Mouse (Mus musculus) urinary bladder, postnatal 4 days (tissue): ENCODE measurements around the gene Dhodh.
A peak's percentile ranks its signal among the peaks of the same experiment; 100 is the strongest.

Experiments
- DNase-seq, 2 experiments: peaks; one replicate each; pipeline ENCODE4 v3.0.0; 2021 to 2022; ENCODE audit warnings: low spot score in 2 of 2

The Dhodh gene

DNA sequence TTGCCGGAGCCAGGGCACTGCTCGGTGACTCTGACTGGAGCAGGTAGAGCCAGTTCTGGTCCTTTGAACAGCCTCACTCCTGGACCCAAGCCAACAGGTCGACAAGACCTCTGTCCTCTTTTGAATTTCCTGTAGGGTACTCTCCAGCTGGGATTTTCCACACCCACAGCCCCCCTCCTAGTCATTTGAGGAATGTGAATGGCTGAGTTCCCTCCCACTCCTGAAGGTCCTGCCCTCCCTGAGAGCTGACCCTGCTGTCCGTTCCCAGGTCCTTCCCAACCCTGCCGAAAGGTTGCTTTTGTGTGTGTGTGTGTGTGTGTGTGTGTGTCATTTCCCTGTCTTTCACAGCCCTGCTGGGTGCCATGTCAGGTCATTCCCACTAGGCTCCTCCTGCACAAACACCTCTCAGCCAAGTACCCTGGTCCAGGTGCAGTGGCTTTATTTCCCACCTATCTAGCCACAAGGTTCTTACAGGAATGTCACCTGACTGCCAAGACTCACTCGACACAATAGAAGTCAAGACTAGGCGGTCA, 21.4 kb downstream of the Dhodh start:
- peak; percentile 34 to 74 for DNase-seq

DNA sequence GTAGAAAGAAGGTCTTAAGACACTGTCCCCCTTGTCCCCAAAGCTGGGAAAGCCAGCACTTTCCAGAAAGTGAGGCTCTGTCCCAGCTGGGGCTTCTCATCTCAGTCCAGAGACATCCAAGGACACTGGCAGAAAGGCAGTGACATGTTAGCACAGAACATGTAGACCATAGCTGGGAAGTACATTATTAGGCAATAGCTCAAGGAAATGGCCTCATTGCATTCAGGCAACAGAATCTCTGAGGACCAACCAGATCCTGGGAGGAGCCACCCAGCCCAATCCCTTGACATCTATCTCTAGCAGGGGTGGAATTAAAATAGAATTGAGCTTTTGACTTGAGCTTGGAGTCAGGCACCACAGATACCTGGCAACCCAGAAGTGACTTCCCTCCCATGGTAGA, 22.8 kb downstream of the Dhodh start:
- DNase-seq, result no peak

DNA sequence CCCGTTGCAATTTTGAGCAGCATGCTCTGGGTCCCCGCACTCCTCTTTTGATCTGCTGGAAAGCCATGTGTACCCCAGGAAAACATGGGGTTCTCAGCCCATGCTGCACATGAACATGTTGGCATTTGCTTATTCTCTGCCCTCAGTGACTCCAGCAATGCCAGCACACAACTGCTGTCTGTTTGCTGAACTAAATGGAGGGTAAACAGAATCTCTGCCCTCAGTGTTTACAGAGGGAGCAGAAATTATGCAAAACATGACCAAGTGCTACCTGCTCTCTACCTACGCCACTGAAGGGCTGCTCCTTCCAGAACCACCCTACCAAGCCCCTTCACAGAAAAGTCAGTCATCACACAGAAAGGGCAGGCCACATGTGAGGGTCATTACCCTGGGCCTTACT, 23.6 kb downstream of the Dhodh start:
- no peak for DNase-seq

DNA sequence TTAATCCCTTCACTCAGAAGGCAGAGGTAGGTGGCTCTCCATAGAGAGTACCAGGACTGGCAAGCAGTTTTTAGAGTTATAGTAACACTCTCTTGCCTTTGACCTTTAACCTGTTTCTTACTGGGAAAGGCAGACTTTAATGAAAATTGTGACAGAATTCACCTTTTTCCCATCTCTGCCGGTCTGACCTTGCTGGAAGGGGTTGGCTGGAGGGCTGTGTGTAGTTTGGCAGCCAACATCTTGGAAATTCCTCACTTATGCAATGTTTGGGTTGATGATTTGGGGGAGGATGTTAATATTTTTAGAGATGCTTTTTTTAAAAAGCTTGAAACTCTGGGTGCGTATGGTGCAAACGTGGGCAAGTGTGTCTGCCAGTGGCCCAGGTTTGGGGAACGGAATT, 24.2 kb downstream of the Dhodh start:
- no peak for DNase-seq

DNA sequence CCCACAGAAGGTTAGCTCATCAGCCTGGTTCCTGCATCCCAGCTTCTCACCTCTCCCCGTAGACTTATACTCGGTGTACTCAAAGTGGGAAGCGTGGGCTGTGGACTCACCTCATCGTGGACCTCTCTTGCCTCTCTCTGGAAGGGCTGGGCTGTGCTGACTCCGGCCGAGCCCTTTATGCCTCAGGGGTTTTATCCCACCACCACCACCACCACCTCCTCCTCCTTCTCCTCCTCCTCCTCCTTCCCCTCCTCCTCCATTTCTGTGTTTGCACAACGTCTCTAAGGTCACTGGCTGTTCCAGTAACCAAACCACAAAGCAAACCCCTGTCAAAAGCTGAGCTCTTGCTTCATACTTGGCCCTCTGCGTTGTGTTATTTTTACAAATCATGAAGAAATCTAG, 29.6 kb downstream of the Dhodh start, which contains the start of gene Hp:
Gene Hp (minus strand): TSS at position 273 of the 402 bp plus-strand sequence.
- no peak for DNase-seq

DNA sequence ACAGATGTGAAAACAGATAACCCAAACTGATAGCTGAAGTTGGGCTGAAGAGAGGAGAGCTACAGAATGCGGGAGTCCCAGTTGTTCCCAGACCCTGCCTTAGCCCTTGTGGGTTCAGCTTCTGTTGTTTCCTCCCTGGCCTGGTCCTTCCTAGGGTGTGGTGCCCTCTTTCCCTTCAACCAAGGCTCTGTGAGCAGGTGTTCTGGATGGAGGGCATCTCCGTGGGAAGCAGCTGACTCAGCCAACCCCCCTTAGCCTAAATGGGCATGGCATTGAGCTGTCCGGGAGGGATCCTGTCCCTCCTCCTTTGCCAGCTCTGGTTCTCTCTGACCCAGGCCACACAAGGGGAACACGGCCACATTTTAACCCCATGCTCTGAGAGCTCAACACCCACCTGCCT, 32.2 kb downstream of the Dhodh start:
- no peak for DNase-seq

DNA sequence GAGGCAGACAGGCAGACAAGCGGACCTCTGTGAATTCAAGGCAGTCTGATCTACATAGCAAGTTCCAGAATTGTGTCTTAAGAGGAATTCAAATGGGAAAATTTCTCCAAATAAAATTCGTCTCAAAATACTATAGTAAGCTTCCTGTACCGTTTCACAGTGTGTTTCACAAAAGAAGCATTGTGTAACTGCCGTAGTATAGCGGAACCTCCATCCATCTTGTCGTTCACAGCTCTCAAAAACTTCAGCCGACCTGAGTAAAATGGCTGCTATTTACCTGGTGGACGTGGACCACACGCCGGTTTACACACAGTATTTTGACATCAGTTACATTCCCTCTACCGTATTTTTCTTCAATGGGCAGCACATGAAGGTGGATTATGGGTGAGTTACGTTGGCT, 37.3 kb downstream of the Dhodh start:
- no peak for DNase-seq

DNA sequence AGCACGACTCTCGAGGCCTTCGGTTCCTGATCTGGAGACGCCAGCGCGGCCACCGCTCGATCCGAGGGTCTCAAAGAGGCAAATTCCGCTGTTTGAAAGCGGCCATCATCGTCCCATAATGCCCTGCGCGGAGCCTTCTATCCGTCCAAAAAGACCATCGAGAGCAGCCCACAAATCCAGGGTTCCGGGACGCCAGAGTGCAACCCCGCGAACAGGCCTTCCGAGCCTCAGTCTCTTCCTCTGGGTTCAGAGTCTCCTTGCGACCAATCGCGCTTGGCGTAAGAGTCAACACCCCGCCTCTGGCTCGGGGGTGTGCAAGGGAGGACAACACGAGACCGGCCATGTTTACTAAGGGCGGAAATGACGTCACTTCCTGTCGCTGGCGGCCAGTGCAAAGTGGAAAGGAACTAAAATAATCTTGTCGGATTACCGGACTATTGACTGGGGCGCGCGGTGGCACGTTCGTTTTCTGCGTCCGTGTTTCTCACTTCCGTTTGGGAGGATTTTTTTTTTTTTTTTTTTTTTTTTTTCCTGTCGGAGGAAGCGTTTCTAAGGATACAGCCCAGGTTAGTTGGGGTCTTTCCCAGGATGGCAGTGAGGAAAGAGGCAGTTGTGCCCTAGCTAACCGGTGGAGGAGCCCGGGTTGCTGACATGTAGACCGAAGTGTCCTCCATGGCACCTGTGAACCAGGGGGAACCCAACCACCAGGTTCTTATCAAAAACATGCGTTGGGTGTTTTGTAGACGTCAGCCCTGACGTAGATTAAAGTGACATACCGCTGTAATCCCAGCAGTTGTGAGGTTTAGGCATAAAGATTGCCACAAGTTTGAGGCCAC, 42.8 kb downstream of the Dhodh start, which contains the start of the genes Dhx38 and Txnl4b:
Gene Dhx38 (minus strand): TSS at position 364 of the 836 bp plus-strand sequence.
Gene Txnl4b (plus strand): TSS at position 395 of the 836 bp plus-strand sequence.
- DNase-seq, result peak; percentile 98

DNA sequence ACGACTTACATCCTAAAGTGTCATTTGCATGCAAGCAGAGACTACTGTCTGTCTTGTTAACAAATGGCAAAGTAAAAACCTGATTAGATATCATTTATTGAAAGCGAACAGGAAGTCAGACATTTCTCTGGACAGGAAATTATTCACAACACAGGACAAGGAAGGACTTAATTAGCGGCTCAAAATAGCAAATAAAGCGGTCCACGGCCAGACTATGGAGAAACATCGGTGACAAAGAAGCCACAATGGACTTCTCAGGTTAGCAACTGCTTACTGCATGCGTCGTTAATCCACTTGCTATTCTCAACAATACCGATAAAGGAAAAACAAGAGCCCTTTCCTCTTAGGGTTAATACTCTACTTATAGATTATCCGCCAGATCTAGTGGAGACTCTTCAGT, 43.7 kb downstream of the Dhodh start:
- no peak for DNase-seq

DNA sequence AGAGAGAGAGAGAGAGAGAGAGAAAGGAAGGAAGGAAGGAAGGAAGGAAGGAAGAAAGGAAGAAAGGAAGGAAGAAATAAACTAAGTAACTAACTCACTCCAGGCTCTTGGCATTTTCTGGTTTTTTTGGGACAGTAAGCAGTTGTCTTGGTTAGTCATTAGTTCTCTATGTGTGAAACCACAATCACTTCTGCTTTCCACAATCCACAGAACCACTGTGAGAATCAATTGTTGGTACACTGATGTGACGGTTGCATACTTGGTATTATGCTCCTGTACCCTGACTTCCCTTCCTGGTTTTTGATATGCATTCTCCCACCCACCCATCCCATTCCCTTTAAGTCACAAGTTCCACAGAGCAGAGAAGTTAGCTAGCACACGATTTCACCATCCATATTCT, 44.6 kb downstream of the Dhodh start:
- no peak for DNase-seq

DNA sequence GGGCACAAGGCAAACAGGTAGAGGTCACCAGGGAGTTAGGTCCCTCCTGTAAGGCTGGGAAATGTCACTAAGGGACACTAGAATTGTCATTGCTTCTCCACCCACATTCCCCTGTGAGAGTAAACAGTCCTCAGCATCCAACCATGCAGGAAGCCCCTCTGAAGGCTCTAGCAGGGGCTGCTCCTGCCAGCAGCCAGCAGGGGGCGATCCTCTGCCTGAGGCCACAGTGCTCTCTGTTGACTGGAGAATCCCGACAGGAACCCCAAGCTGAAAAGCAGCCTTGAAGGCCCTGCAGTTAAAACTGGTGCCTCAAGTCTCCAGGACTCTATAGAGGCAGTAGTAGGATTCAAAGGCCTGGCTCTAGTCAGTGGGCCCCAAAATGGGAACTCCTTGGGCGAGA, 56.8 kb downstream of the Dhodh start:
- DNase-seq, result no peak

DNA sequence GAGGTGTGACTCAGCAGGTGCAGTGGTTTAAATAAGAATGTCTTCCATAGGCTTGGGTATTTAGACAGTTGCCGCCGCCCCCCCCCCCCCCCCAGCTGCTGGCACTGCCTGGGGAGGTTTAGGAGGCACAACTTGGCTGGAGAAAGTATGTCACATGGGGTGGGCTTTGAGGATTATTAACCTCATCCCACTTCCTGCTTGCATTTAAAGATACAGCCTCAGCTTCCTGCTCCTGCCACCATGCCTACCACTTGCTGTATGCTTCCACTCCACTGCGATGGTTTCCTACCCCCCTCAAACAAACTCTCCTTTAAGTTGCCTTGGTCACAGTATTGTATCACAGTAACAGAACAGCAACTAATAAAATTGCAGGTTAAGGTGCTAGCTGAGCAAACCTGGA, 64.4 kb downstream of the Dhodh start:
- no peak for DNase-seq

DNA sequence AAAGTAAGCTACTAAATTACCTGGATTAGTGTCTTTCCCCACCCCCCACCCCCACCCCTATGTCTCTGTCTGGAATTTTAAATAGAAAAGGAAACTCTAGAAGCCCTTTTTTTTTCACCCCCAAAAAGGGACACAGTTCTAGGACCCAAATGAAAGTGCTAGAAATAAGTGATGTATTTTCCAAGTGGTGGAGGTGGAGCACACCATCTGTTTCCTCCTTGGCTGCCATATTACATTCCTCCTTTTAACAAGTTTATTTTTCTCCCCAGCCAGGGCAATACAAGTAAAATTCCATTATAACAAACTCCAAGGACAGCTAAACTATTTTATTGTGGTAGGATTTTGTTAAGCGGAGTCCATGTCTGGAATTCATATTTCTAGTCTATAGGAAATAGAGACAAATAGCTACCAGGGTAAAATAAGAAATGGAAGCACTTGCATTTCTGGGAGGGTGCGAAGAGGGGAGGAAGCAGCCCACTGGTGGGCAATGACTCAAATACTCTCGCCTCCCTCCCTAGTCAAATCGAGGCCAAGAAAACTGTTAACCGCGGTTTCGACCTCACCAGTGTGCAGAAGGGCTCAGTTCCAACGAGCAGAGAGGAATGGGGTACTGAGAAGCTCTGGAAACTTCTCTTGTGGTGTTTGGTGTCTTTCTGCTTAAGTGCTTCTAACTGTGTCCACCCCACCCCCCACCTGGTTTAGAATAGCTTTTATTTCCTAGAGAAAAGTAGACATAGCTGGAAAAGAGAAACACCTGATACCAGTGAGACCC, 65.5 kb downstream of the Dhodh start:
- no peak for DNase-seq

DNA sequence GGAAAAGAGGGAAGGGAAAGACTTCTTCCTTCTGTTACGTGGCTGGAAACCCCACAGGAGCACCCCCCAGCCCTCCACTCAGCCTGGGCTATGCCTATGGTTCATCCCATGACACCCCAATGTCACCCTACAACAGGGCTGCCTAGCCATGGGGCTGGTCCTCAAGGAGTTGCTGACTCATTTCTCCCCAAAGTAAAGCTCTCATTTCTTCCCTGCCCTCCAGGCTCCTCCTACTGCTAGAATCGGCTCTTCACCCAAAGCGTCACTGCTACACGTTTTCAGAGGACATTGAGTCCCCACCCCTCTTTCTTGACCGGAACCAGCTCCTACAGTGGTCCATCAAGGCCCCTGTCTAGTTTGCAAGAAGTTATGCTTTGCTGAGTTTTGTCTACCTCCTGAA, 66.3 kb downstream of the Dhodh start:
- DNase-seq, result no peak
